ENCODE assay signal across 26 mouse cellular contexts in genomic region chr11:5715179-5715578, GRCm38 (mm10). TPM values are rescaled to one million over a fixed set of nuclear protein-coding genes. Genes with fewer than 3 reads are reported as not detected.
A peak's percentile ranks its signal among the peaks of the same experiment; 100 is the strongest.
DNase-seq lines count a peak whose midpoint lies in the region; ATAC-seq and TF ChIP-seq lines count a peak whose summit lies in the region.
"Had no signal": no experiment of that assay in that cellular context is flagged by ENCODE, and none has a peak within 500 bp of the region (broad histone marks: within the 10 kb centered on the region; RNA-seq: fewer than 3 reads in every experiment).

No protein-coding gene starts in this region.

- H3K4me2 ChIP-seq in liver, embryonic 13.5 days = no peak overlapping the region
- no peak overlapping the region for H3K4me2 ChIP-seq in liver, postnatal 0 days (ENCODE audit: low read depth, low read length)
- H3K4me2 ChIP-seq: embryonic facial prominence, embryonic 13.5 days; forebrain, embryonic 13.5 days; heart, embryonic 11.5 days; hindbrain, embryonic 12.5 days; hindbrain, embryonic 15.5 days had no signal

- peaks cover 46% of the 10 kb centered on the region for H3K36me3 ChIP-seq in liver, embryonic 13.5 days
- H3K36me3 ChIP-seq in liver, postnatal 0 days (replicated peaks; ENCODE audit: insufficient read depth, low read length) = peaks cover 31% of the 10 kb centered on the region
- peaks cover 44% of the 10 kb centered on the region for H3K36me3 ChIP-seq in E14TG2a.4 (ENCODE audit: insufficient read depth, low read length)

- ATAC-seq in liver, embryonic 13.5 days (ENCODE audit: low read depth) = 0 out of 2 replicates have a peak, but pooled peaks have one; percentile 15
- no peak for ATAC-seq in liver, postnatal 0 days
- ATAC-seq in erythroblast, adult 5-6 weeks (replicated peaks; ENCODE audit: low FRiP score, poor library complexity, severe bottlenecking) = no peak
- ATAC-seq: forebrain, embryonic 13.5 days; forebrain, embryonic 16.5 days; intestine, postnatal 0 days had no signal

- DNase-seq in adrenal gland, postnatal 10 days = peak; percentile 3
- DNase-seq in adrenal gland, adult 8-10 months = no peak
- peak; percentile 86 for DNase-seq in heart, adult 11 months
- DNase-seq in heart, adult 18-20 months = no peak
- no peak for DNase-seq in liver, embryonic 13.5 days
- no peak for DNase-seq in liver, postnatal 0 days
- DNase-seq: adrenal gland, adult 2 months; cerebellum, adult 11-12 months; cerebellum, adult 8-10 months; cerebellum, postnatal 10 days; cerebellum, postnatal 36 days; embryo, embryonic 11 days; gastrocnemius, postnatal 25 days; heart, postnatal 36 days had no signal

- no peak overlapping the region for H3K9ac ChIP-seq in liver, embryonic 13.5 days
- no peak overlapping the region for H3K9ac ChIP-seq in liver, postnatal 0 days (replicated peaks)
- H3K9ac ChIP-seq: embryonic facial prominence, embryonic 13.5 days; forebrain, embryonic 13.5 days; hindbrain, embryonic 12.5 days; hindbrain, embryonic 15.5 days had no signal

- H3K9me3 ChIP-seq in liver, embryonic 13.5 days (replicated peaks) = no peaks in the 10 kb centered on the region
- H3K9me3 ChIP-seq in liver, postnatal 0 days (ENCODE audit: low read length) = no peaks in the 10 kb centered on the region
- no peaks in the 10 kb centered on the region for H3K9me3 ChIP-seq in E14TG2a.4 (ENCODE audit: low read length)
- H3K9me3 ChIP-seq: embryonic facial prominence, embryonic 10.5 days; embryonic facial prominence, embryonic 13.5 days; forebrain, embryonic 10.5 days; forebrain, embryonic 13.5 days; G1E; hindbrain, embryonic 12.5 days; hindbrain, embryonic 15.5 days had no signal

- H3K4me1 ChIP-seq in liver, embryonic 13.5 days (replicated peaks) = no peaks in the 10 kb centered on the region
- H3K4me1 ChIP-seq in liver, postnatal 0 days (ENCODE audit: insufficient read depth) = no peaks in the 10 kb centered on the region
- peaks cover 60% of the 10 kb centered on the region for H3K4me1 ChIP-seq in E14TG2a.4 (replicated peaks; ENCODE audit: low read depth, low read length)
- H3K4me1 ChIP-seq: embryonic facial prominence, embryonic 10.5 days; embryonic facial prominence, embryonic 13.5 days; forebrain, embryonic 10.5 days; forebrain, embryonic 13.5 days; hindbrain, embryonic 12.5 days; hindbrain, embryonic 15.5 days had no signal

- no peaks in the 10 kb centered on the region for H3K27me3 ChIP-seq in liver, embryonic 13.5 days
- H3K27me3 ChIP-seq in liver, postnatal 0 days (ENCODE audit: insufficient read depth, low read length) = no peaks in the 10 kb centered on the region
- peaks cover 21% of the 10 kb centered on the region for H3K27me3 ChIP-seq in E14TG2a.4 (ENCODE audit: insufficient read depth, low read length)
- H3K27me3 ChIP-seq: embryonic facial prominence, embryonic 13.5 days; forebrain, embryonic 13.5 days; hindbrain, embryonic 12.5 days; hindbrain, embryonic 15.5 days had no signal

- 79% methylated on average over 9 of the region's 9 CpGs for WGBS in liver, embryonic 13.5 days (ENCODE audit: insufficient replicate concordance)
- 81% methylated on average over 9 of the region's 9 CpGs for WGBS in liver, postnatal 0 days (ENCODE audit: insufficient replicate concordance)

- TF ChIP-seq EP300 in liver, postnatal 0 days (IDR thresholded peaks at IDR 0.05; ENCODE audit: low read depth) = no peak

- no peak overlapping the region for H3K4me3 ChIP-seq in liver, embryonic 13.5 days (replicated peaks)
- no peak overlapping the region for H3K4me3 ChIP-seq in liver, postnatal 0 days (ENCODE audit: low read depth, low read length)
- peak overlapping the region; percentile 72; the same call in 1 of the 2 replicates for H3K4me3 ChIP-seq in E14TG2a.4 (replicated peaks; ENCODE audit: low read length)
- H3K4me3 ChIP-seq: embryonic facial prominence, embryonic 10.5 days; embryonic facial prominence, embryonic 13.5 days; forebrain, embryonic 10.5 days; forebrain, embryonic 13.5 days; hindbrain, embryonic 12.5 days; hindbrain, embryonic 15.5 days had no signal

- no peak for TF ChIP-seq CTCF in liver, postnatal 0 days (IDR thresholded peaks at IDR 0.05; ENCODE audit: low read depth)
- TF ChIP-seq CTCF in E14TG2a.4 (conservative IDR thresholded peaks at IDR 0.05; ENCODE audit: low read length) = no peak

- no peak overlapping the region for H3K27ac ChIP-seq in liver, embryonic 13.5 days
- no peak overlapping the region for H3K27ac ChIP-seq in liver, postnatal 0 days (ENCODE audit: low read depth)
- H3K27ac ChIP-seq: embryonic facial prominence, embryonic 10.5 days; embryonic facial prominence, embryonic 13.5 days; forebrain, embryonic 10.5 days; forebrain, embryonic 13.5 days; hindbrain, embryonic 12.5 days; hindbrain, embryonic 15.5 days had no signal

RNA-seq across cellular contexts. Expression of gene Mrps24, which starts 0.3 kb away (rescaled TPM):
- 100 to 1,000 TPM; 155 to 166 TPM for total RNA-seq in adrenal gland, postnatal 10 days (2021)
- 100 to 1,000 TPM; 102 to 222 (median 154) TPM for total RNA-seq in adrenal gland, adult 8-10 months (2022)
- 100 to 1,000 TPM; 152 to 158 TPM for total RNA-seq in heart, adult 18-20 months (2021)
- 122 and 135 TPM in 2 replicates for polyA plus RNA-seq in liver, embryonic 13.5 days (2015; fragmentation: Nextera tagmentation; extraction: Ambion mirVana)
- polyA plus RNA-seq in liver, postnatal 0 days (2015; fragmentation: Nextera tagmentation; extraction: Ambion mirVana) = 119 and 122 TPM in 2 replicates
- 16.5 and 28.1 TPM in 2 replicates for total RNA-seq in erythroblast, adult 5-6 weeks (2015; ENCODE audit: low replicate concordance)
- 16.1 and 21.7 TPM in 2 replicates for total RNA-seq in erythroblast, adult 5-6 weeks (2017; ENCODE audit: low replicate concordance)

RNA-seq across cellular contexts. Expression of gene Urgcp, which starts 47.0 kb away (rescaled TPM):
- total RNA-seq in adrenal gland, postnatal 10 days (2021) = 10 to 100 TPM; 65.1 to 66.5 TPM
- 10 to 100 TPM; 63.6 to 83.8 (median 65.6) TPM for total RNA-seq in adrenal gland, adult 8-10 months (2022)
- 10 to 100 TPM; 58.9 to 59.4 TPM for total RNA-seq in heart, adult 18-20 months (2021)
- polyA plus RNA-seq in liver, embryonic 13.5 days (2015; fragmentation: Nextera tagmentation; extraction: Ambion mirVana) = 9.4 and 10.0 TPM in 2 replicates
- polyA plus RNA-seq in liver, postnatal 0 days (2015; fragmentation: Nextera tagmentation; extraction: Ambion mirVana) = 7.1 and 8.2 TPM in 2 replicates
- 0.19 and 2.3 TPM in 2 replicates for total RNA-seq in erythroblast, adult 5-6 weeks (2015; ENCODE audit: low replicate concordance)
- 1.2 and 3.2 TPM in 2 replicates for total RNA-seq in erythroblast, adult 5-6 weeks (2017; ENCODE audit: low replicate concordance)

Comparison
In these comparisons a context has a peak if more than half of its experiments do, and no peak if none do; other contexts are left out.
1. DNase-seq: peak in adrenal gland, postnatal 10 days (single experiment) and heart, adult 11 months (single experiment); none in adrenal gland, adult 8-10 months (single experiment), heart, adult 18-20 months (0 of 2), liver, embryonic 13.5 days (single experiment) and liver, postnatal 0 days (single experiment).
2. RNA of gene Urgcp, which starts 47.0 kb away (total RNA-seq): 65.1 to 66.5 TPM in adrenal gland, postnatal 10 days, 63.6 to 83.8 TPM in adrenal gland, adult 8-10 months and 58.9 to 59.4 TPM in heart, adult 18-20 months; 0.19 to 3.2 TPM in erythroblast, adult 5-6 weeks; every median in the first group is over 10 times any median in the second.